Mouse (Mus musculus): ENCODE data around the gene Msmp.

- TF ChIP-seq GATA1 (IDR thresholded peaks at IDR 0.05; ENCODE audit: borderline replicate concordance, low read length): no peak
- TF ChIP-seq FLI1 (IDR thresholded peaks at IDR 0.05; ENCODE audit: low read length): no peak
Measured at GRCm38 (mm10) chr4:43604099-43604498, 19.8 kb upstream of the Msmp start.

All from megakaryocyte, embryonic 14.5 days (primary cell).